Mouse (Mus musculus): ENCODE measurements around the gene Col19a1.

- TF ChIP-seq POLR2A (IDR thresholded peaks at IDR 0.05; ENCODE audit: borderline replicate concordance, control insufficient read depth, low read depth, low read length), result no peak
- no peak for TF ChIP-seq CTCF (IDR thresholded peaks at IDR 0.05; ENCODE audit: control insufficient read depth, insufficient read depth, low read length)
Observed at GRCm38 (mm10) chr1:24300700-24301099, 286.6 kb downstream of the Col19a1 start.
